Mouse (Mus musculus): ENCODE results near the gene Troap. TPM values are rescaled to one million over a fixed set of nuclear protein-coding genes. Genes with fewer than 3 reads are reported as not detected.

Gene Troap
- total RNA-seq, 2 experiments from 2014 or later, result 0.36 to 0.64 TPM

- TF ChIP-seq CTCF (conservative IDR thresholded peaks at IDR 0.05), result peak; percentile 87
- peak in 1 of 2 experiments; percentile 65 for DNase-seq (ENCODE audit: low spot score in 2 of 2)
- H3K4me3 ChIP-seq, result no peak overlapping the region
- H3K27ac ChIP-seq, result no peak overlapping the region
Measured at GRCm38 (mm10) chr15:99083258-99083657, 8.9 kb downstream of the Troap start.

- Histone ChIP-seq H3K4me3 (no peak overlapping the region), H3K27ac (no peak overlapping the region)
- no peak for DNase-seq (ENCODE audit: low spot score in 2 of 2)
- TF ChIP-seq CTCF (conservative IDR thresholded peaks at IDR 0.05), result no peak
Measured at GRCm38 (mm10) chr15:99083867-99084557, 9.6 kb downstream of the Troap start.

- Histone ChIP-seq H3K27ac (no peak overlapping the region), H3K4me3 (no peak overlapping the region)
- TF ChIP-seq CTCF (conservative IDR thresholded peaks at IDR 0.05), result no peak
- no peak for DNase-seq (ENCODE audit: low spot score in 2 of 2)
Measured at GRCm38 (mm10) chr15:99084618-99085017, 10.2 kb downstream of the Troap start.

GRCm38 (mm10) chr15:99085997-99086396 lies 11.6 kb downstream of the Troap start:
- H3K4me3 ChIP-seq, result no peak overlapping the region
- no peak overlapping the region for H3K27ac ChIP-seq
- no peak for TF ChIP-seq CTCF (conservative IDR thresholded peaks at IDR 0.05)
- no peak for DNase-seq (ENCODE audit: low spot score in 2 of 2)

- no peak for DNase-seq (ENCODE audit: low spot score in 2 of 2)
- TF ChIP-seq CTCF (conservative IDR thresholded peaks at IDR 0.05), result peak; percentile 67
- H3K27ac ChIP-seq, result no peak within 1 kb of the TSS
- 0 out of 2 replicates have a peak within 1 kb of the TSS, but pooled peaks have one; percentile 3 for H3K4me3 ChIP-seq
Measured at GRCm38 (mm10) chr15:99087253-99088075, 13.1 kb downstream of the Troap start, which contains the start of gene C1ql4. Gene C1ql4 (minus strand): TSS chr15:99087817.

GRCm38 (mm10) chr15:99088292-99088691 lies 13.9 kb downstream of the Troap start:
- Histone ChIP-seq H3K27ac (no peak overlapping the region), H3K4me3 (0 out of 2 replicates have a peak overlapping the region, but pooled peaks have one; percentile 3)
- peak in 1 of 2 experiments; percentile 65 for DNase-seq (ENCODE audit: low spot score in 2 of 2)
- TF ChIP-seq CTCF (conservative IDR thresholded peaks at IDR 0.05), result peak; percentile 94

GRCm38 (mm10) chr15:99089069-99089468 lies 14.7 kb downstream of the Troap start:
- no peak for TF ChIP-seq CTCF (conservative IDR thresholded peaks at IDR 0.05)

GRCm38 (mm10) chr15:99092870-99093269 lies 18.5 kb downstream of the Troap start, which contains the start of gene Dnajc22:
Gene Dnajc22 (plus strand): TSS chr15:99093170.
- no peak within 1 kb of the TSS for H3K27ac ChIP-seq
- peak within 1 kb of the TSS; percentile 56 for H3K4me3 ChIP-seq
- TF ChIP-seq CTCF (conservative IDR thresholded peaks at IDR 0.05), result no peak
- no peak for DNase-seq (ENCODE audit: low spot score in 2 of 2)

More at GRCm38 (mm10) chr15:99089069-99089468, 14.7 kb downstream of the Troap start:
- no peak for DNase-seq (ENCODE audit: low spot score in 2 of 2)
- Histone ChIP-seq H3K4me3 (no peak overlapping the region), H3K27ac (no peak overlapping the region)

- no peak for DNase-seq (ENCODE audit: low spot score in 2 of 2)
Measured at GRCm38 (mm10) chr15:99093291-99094258, 19.2 kb downstream of the Troap start.

GRCm38 (mm10) chr15:99094631-99095270 lies 20.4 kb downstream of the Troap start:
- TF ChIP-seq CTCF (conservative IDR thresholded peaks at IDR 0.05), result peak; percentile 17; the same call in 1 of the 2 replicates
- DNase-seq (ENCODE audit: low spot score in 2 of 2), result no peak
- no peak overlapping the region for H3K4me3 ChIP-seq
- no peak overlapping the region for H3K27ac ChIP-seq

More at GRCm38 (mm10) chr15:99093291-99094258, 19.2 kb downstream of the Troap start:
- Histone ChIP-seq H3K4me3 (peak overlapping the region; percentile 56), H3K27ac (no peak overlapping the region)
- TF ChIP-seq CTCF (conservative IDR thresholded peaks at IDR 0.05), result peak; percentile 66

GRCm38 (mm10) chr15:99095356-99095755 lies 21.0 kb downstream of the Troap start:
- DNase-seq (ENCODE audit: low spot score in 2 of 2), result no peak
- Histone ChIP-seq H3K4me3 (no peak overlapping the region), H3K27ac (no peak overlapping the region)
- TF ChIP-seq CTCF (conservative IDR thresholded peaks at IDR 0.05), result no peak
